Mouse (Mus musculus) embryo, embryonic 11.5 days (tissue): ENCODE data around the gene Gls.

Source experiments
- DNase-seq: peaks from one replicate; pipeline ENCODE4 v3.0.0-alpha.2; 2012; ENCODE audit warnings: low read depth, low spot score

Gene Gls

GRCm38 (mm10) chr1:52121052-52121451 lies 112.0 kb downstream of the Gls start:
- DNase-seq = no peak

- DNase-seq = no peak
Observed at GRCm38 (mm10) chr1:52120191-52120590, 112.8 kb downstream of the Gls start.

DNA sequence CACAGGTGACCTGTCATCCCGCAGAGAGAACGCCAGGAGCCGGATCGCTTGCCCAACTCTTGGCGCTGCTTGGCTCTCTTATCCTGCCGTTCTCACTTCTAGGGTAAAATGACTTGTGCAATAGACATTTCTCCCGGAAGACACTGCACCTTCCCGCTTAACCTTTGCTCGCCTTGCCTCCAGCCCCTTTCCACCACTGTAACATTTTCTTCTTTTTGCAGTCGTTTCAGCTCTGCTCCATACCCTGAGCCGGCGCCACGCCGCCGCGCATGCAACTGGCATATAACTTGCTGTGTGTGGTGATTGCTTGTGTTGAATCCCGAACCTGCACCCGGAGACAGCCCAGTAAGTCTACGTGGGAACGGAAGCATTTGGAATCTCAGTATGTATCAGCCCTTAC lies 113.3 kb downstream of the Gls start:
- no peak for DNase-seq

GRCm38 (mm10) chr1:52118860-52119591 lies 114.0 kb downstream of the Gls start, which contains the start of gene Stat1:
Stat1 (plus strand) TSS chr1:52119440.
- peak; percentile 86 for DNase-seq

- DNase-seq = no peak
Observed at GRCm38 (mm10) chr1:52117777-52118176, 115.3 kb downstream of the Gls start.

DNA sequence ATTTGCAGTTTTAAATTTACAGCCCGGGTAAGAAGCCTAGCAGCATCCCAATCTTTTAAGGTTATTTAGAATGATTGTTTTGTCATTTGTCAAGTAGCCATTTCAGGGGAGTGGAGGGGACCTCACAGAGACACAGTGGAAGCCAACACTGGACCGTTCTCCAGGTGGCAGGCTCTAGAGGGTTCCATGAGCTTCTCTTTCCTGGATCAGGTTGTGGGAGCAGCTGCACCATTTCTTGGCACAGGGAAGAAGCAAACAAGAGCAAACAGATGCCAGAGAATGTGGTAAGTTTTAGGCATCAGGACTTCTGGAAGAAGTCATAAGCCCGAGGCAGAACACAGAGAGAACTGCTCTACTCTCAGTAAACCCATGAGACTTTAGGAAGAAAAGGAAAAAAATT lies 116.6 kb downstream of the Gls start:
- DNase-seq = no peak

DNA sequence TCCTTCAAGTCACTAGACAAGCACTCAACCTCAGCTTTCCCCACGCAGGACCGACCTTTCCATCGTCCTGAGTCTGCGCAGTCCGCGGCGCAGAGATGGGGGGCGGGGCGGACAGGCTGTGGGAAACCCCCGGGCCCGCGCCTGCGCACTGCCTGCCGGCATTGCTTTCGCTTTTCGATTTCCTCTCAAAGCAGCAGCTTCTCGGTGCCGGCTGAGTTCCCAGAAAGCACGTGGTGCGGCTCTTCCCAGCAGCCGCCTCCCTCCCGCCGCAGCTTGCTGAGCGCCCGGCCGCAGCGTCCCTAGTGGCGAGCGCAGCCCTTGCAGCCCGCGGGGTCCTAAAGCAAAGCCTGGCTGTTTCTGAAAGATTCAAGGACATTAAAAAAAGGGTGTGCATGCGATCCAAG lies 119.4 kb downstream of the Gls start:
- peak; percentile 95 for DNase-seq
